Mouse (Mus musculus) kidney, postnatal 0 days (tissue): ENCODE measurements around the gene Zbtb21. TPM values are rescaled to one million over a fixed set of nuclear protein-coding genes. Genes with fewer than 3 reads are reported as not detected.

ENCODE experiments used
- ATAC-seq: fragments of 200-750 bp; cut with Nextera tagmentation; replicated peaks from 2 replicates; pipeline ENCODE4 v1.8.0; 2017; ENCODE audit warnings: low read depth, moderate number of reproducible peaks, moderate TSS enrichment, moderate library complexity; ENCODE audit not compliant: low FRiP score
- DNase-seq: peaks from one replicate; pipeline ENCODE4 v3.0.0-alpha.2; 2016; ENCODE audit warnings: low spot score
- H3K27ac ChIP-seq: fragments of 300-500 bp; sonication (generic); 2 replicates; pipeline ENCODE4 v1.5.1; 2014; ENCODE audit warnings: mild to moderate bottlenecking
- H3K27me3 ChIP-seq: fragments of 300-500 bp; sonication (generic); 2 replicates; pipeline ENCODE4 v1.6.1; 2014; ENCODE audit warnings: low read length, mixed read lengths; ENCODE audit not compliant: insufficient read depth
- H3K36me3 ChIP-seq: fragments of 300-500 bp; sonication (generic); 2 replicates; pipeline ENCODE4 v1.6.1; 2014; ENCODE audit warnings: low read length, mixed read lengths; ENCODE audit not compliant: insufficient read depth
- H3K4me1 ChIP-seq: fragments of 300-500 bp; sonication (generic); replicated peaks from 2 replicates; pipeline ENCODE4 v1.6.1; 2014; ENCODE audit warnings: antibody characterized with exemption, low read length, mixed read lengths; ENCODE audit not compliant: insufficient read depth
- H3K4me2 ChIP-seq: fragments of 300-500 bp; sonication (generic); 2 replicates; pipeline ENCODE4 v1.6.1; 2014; ENCODE audit warnings: mild to moderate bottlenecking, low read length, moderate library complexity, mixed read lengths
- H3K4me3 ChIP-seq: fragments of 300-500 bp; sonication (generic); replicated peaks from 2 replicates; pipeline ENCODE4 v1.5.1; 2014; ENCODE audit warnings: low read depth, low read length
- H3K9ac ChIP-seq: fragments of 300-500 bp; sonication (generic); 2 replicates; pipeline ENCODE4 v1.6.1; 2014; ENCODE audit warnings: low read depth, low read length
- H3K9me3 ChIP-seq: fragments of 300-500 bp; sonication (generic); replicated peaks from 2 replicates; pipeline ENCODE4 v1.6.1; 2016; ENCODE audit warnings: low read length, inconsistent platforms, mixed read lengths
- CTCF ChIP-seq: IDR thresholded peaks from 2 replicates; pipeline ENCODE4 v1.5.1; 2016; ENCODE audit warnings: antibody characterized with exemption, low read depth, mild to moderate bottlenecking, moderate library complexity
- whole genome bisulfite sequencing: fragments of 180-500 bp; shearing (Covaris S2); extraction: QIAGEN DNeasy Blood & Tissue Kit; methylation state at CpG from one replicate; pipeline ENCODE4 v1.1.7; 2014; 5-methylcytosine and 5-hydroxymethylcytosine counted together
- polyA plus RNA-seq: library from polyadenylated mRNA; unstranded; fragments of >200 nt; fragmentation: Nextera tagmentation; extraction: Ambion mirVana; gene quantifications from 2 replicates; pipeline ENCODE4 v1.2.1, GENCODE M21; 2015

Gene Zbtb21
- polyA plus RNA-seq, 1 experiment from 2014 or later = 8.6 TPM

- peak; percentile 94 for DNase-seq
- Histone ChIP-seq H3K27me3 (no peaks in the 10 kb centered on the region), H3K4me1 (peaks cover 11% of the 10 kb centered on the region; the same call in 1 of the 2 replicates), H3K36me3 (no peaks in the 10 kb centered on the region), H3K9me3 (no peaks in the 10 kb centered on the region), H3K27ac (peak overlapping the region; percentile 88), H3K4me2 (peak overlapping the region; percentile 86), H3K9ac (peak overlapping the region; percentile 83), H3K4me3 (peak overlapping the region; percentile 87)
- WGBS = under 1% methylated on average over 68 of the region's 75 CpGs
- ATAC-seq = peak; percentile 92
- no peak for TF ChIP-seq CTCF
These were observed 40.3 kb downstream of the Zbtb21 start for GRCm38 (mm10) chr16:97921961-97922778.

- H3K4me1 ChIP-seq = peaks cover 11% of the 10 kb centered on the region; the same call in 1 of the 2 replicates
- H3K4me2 ChIP-seq = no peak overlapping the region; the same call in 1 of the 2 replicates
- DNase-seq (peak; percentile 47), ATAC-seq (no peak)
- H3K36me3 ChIP-seq = no peaks in the 10 kb centered on the region
- 67% methylated on average over 1 of the region's 1 CpGs for WGBS
- H3K9ac ChIP-seq = peak overlapping the region; percentile 23; the same call in 1 of the 2 replicates
- no peak overlapping the region for H3K4me3 ChIP-seq
- TF ChIP-seq CTCF = no peak
- no peak overlapping the region for H3K27ac ChIP-seq
- no peaks in the 10 kb centered on the region for H3K9me3 ChIP-seq
- no peaks in the 10 kb centered on the region for H3K27me3 ChIP-seq
These were observed 41.8 kb downstream of the Zbtb21 start for GRCm38 (mm10) chr16:97920621-97921020.

GRCm38 (mm10) chr16:97919793-97920192 is 42.6 kb downstream of the Zbtb21 start:
- no peaks in the 10 kb centered on the region for H3K9me3 ChIP-seq
- H3K4me1 ChIP-seq = peaks cover 11% of the 10 kb centered on the region; the same call in 1 of the 2 replicates
- no peaks in the 10 kb centered on the region for H3K27me3 ChIP-seq
- no peaks in the 10 kb centered on the region for H3K36me3 ChIP-seq
- no peak overlapping the region for H3K4me3 ChIP-seq
- TF ChIP-seq CTCF = no peak
- no peak overlapping the region for H3K4me2 ChIP-seq
- H3K9ac ChIP-seq = no peak overlapping the region; the same call in 1 of the 2 replicates
- DNase-seq = no peak
- no peak overlapping the region for H3K27ac ChIP-seq
- no peak for ATAC-seq
- 36% methylated on average over 2 of the region's 2 CpGs for WGBS

GRCm38 (mm10) chr16:97912873-97913272 is 49.5 kb downstream of the Zbtb21 start:
- no peaks in the 10 kb centered on the region for H3K27me3 ChIP-seq
- H3K4me3 ChIP-seq = no peak overlapping the region
- H3K4me1 ChIP-seq = no peaks in the 10 kb centered on the region
- no peak overlapping the region for H3K27ac ChIP-seq
- no peak for ATAC-seq
- H3K9ac ChIP-seq = no peak overlapping the region
- no peaks in the 10 kb centered on the region for H3K9me3 ChIP-seq
- no peak overlapping the region for H3K4me2 ChIP-seq
- no peaks in the 10 kb centered on the region for H3K36me3 ChIP-seq
- TF ChIP-seq CTCF = no peak
- no peak for DNase-seq

GRCm38 (mm10) chr16:97909356-97909755 is 53.1 kb downstream of the Zbtb21 start:
- Histone ChIP-seq H3K4me2 (no peak overlapping the region), H3K27me3 (no peaks in the 10 kb centered on the region)
- 97% methylated on average over 1 of the region's 1 CpGs for WGBS

GRCm38 (mm10) chr16:97907496-97907895 is 54.9 kb downstream of the Zbtb21 start:
- Histone ChIP-seq H3K27me3 (no peaks in the 10 kb centered on the region), H3K4me3 (no peak overlapping the region), H3K4me1 (no peaks in the 10 kb centered on the region), H3K36me3 (no peaks in the 10 kb centered on the region), H3K9ac (no peak overlapping the region), H3K27ac (no peak overlapping the region), H3K9me3 (no peaks in the 10 kb centered on the region), H3K4me2 (no peak overlapping the region)
- DNase-seq (no peak), ATAC-seq (no peak)
- 76% methylated on average over 6 of the region's 6 CpGs for WGBS
- TF ChIP-seq CTCF = no peak

More at GRCm38 (mm10) chr16:97909356-97909755, 53.1 kb downstream of the Zbtb21 start:
- Histone ChIP-seq H3K4me1 (no peaks in the 10 kb centered on the region), H3K36me3 (no peaks in the 10 kb centered on the region), H3K9ac (no peak overlapping the region), H3K27ac (no peak overlapping the region), H3K9me3 (no peaks in the 10 kb centered on the region), H3K4me3 (no peak overlapping the region)
- no peak for TF ChIP-seq CTCF
- DNase-seq (no peak), ATAC-seq (no peak)
